Mouse (Mus musculus) cerebral cortex, adult 2 months (tissue): ENCODE results near the gene Lpar6.

Experiments used
- WGBS: fragments of 180-500 bp; shearing (Covaris S2); methylation state at CpG from one replicate; pipeline ENCODE4 v1.1.7; 2018; 5-methylcytosine and 5-hydroxymethylcytosine counted together

The Lpar6 gene

DNA sequence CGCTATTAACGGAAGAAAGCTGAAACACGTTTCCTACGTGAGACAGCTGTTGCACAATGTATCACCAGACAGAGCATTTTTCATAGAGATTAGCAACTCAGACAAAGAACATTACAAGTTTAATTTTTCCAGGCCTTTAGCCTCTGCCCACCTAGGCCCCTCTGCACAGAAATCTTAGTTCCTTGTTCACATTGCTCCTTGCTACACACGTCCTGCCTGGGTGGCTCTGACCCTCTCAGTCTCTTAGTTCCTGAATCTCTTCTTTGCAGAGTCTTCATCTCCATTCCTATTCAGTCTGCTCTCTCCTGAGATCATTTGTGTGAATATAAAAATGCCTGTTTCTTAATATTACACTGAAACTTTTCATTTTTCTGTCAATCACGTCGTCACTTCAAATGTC is 19.7 kb downstream of the Lpar6 start:
- 81% methylated on average over 7 of the region's 7 CpGs for WGBS

DNA sequence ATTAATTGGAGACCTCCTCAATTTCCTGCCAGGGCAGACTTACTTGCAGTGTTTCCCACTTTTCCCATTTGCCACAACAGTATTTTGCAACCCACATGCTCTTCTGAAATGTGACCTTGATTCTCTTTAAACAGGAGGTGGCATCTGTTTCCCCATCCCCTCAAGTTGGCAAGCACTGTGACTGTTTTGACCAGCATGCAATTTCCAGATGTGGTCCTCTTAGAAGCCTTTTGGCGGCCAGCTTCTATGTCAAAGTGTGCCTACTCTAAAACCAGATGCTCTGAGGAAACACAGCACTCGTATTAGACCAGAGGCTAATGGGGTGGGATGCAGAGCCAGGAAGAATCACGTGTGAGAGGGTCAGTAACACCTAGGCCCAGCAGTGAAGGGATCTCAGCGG is 20.5 kb downstream of the Lpar6 start:
- 76% methylated on average over 4 of the region's 4 CpGs for WGBS

DNA sequence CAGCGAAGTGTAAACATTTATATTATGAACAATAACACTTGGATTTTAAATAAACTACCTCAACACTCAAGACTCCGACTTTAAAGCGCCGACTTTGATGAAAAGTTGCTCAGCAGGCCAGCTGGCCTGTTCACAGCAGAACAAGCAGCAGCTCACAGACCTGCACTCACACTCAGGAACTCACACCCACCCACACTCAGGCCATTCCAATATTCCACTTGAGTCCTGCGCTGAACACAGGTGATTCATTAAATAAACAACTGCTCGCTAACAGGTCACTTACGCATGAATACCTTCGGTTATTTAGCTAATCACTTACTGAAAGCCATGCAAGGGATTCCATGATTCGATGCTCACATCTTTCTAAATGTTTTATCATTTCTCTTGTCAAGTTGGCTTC is 24.5 kb downstream of the Lpar6 start:
- 93% methylated on average over 9 of the region's 9 CpGs for WGBS

DNA sequence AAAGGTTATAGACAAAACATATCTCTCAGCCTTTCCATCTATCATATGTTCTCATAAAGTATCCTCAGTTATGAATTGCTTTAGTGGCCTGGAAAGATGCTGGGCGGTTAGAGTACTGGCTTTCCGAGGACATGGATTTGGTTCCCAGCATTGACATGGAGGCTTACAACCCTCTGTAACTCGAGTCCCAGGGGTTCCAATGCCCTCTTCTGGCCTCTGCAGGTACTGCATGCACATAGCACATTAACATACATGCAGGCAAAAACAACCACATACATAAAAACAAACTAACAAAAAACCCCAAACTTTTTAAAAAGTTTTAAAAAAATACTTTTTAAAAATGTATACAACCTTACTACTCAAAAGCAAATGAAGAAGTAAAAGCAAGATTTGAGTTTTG is 28.5 kb downstream of the Lpar6 start:
- WGBS: 89% methylated on average over 3 of the region's 3 CpGs

DNA sequence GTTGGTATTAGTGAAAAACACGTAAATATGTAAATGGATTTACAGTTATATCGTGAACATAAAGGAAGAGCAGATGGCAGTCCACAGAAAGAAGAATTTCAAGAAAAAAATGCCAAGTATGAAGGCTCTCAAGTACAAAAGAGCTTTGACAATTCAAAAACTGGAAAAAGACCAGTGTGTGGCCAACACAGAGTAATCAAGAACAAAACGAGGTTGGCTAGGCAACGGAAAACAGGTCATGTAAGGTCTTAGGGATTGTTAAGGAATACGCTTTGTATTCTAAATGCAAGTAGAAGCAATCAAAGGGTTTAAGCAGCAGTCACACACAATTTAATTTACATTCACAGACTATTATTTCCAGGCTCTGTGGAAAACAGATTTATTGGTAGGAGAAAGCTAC is 34.1 kb downstream of the Lpar6 start:
- WGBS: 47% methylated on average over 5 of the region's 5 CpGs

DNA sequence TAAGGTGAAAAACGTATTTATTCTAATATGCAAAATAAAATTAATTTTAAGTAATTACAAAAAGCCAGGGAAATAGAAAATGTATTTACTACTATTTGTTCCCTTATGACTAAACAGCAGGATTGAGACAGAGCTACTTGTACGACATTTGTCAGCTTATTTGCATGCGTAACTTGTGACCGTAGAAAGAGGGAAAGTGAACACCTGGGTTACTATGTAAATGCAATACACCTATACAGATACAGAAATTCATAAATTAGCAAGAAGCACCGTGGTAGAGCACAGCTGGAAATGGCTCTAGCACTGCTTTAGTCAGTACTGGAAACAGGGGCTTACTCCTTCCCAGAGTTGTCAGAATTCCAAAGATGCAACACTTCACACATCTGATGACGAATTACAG is 41.4 kb downstream of the Lpar6 start:
- 91% methylated on average over 6 of the region's 6 CpGs for WGBS

DNA sequence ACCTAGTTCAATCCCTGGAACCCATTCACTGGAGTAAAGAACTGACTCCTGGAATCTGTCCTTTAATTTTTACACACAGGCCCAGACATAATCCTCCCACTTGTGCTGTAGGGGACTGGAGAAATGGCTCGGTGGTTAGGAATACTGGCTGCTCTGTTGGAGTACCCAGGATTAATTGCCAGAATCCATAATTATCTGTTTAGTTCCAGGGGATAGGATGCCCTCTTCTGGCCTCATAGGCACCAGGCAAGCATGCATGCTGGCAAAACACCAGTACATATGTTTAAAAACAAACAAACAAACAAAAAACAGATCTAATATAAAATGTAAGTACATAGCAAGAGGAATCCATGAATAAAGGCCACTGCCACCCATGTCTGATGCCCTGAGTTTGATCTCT is 43.3 kb downstream of the Lpar6 start:
- WGBS: 13% methylated on average over 1 of the region's 1 CpGs

DNA sequence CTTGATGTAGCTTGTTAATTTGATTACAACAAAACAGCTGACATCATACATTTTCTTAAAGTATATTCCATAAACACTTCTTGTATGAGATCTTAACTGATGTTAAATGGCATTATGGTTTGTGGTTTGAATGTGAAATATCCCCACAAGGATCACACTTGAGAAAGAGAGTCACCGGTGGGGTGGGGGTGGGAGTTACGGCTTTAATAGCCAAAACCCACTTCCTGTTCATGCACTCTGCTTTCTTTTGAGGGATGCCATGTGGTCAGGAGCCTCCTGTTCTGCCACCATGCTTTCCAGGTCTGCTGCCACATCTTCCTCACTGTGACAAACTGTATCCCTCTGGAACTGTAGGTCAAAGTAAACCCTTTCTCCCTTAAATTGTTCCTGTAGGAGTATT is 52.2 kb downstream of the Lpar6 start:
- WGBS: 91% methylated on average over 2 of the region's 2 CpGs

DNA sequence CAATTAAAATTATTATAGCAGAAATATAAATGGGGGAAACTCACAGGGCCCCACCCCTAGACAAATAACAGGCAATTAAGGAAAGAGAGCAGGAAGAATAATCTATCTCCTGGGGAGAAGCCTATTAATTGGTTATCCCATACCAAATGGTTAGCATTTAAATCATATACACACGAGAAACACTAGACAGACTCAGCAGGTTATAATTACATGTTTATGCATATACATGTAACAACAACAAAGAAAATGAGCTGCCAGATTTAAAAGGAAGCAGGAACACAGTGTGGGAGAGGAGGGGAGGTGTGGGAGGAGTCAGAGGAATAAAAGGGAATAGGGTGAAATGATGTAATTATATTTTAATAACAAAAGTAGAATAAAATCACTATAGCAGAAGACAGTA is 54.7 kb downstream of the Lpar6 start:
- WGBS: 43% methylated on average over 1 of the region's 1 CpGs
